Mouse (Mus musculus): ENCODE data around the gene Acer2.

GRCm38 (mm10) chr4:86926997-86927396, 52.8 kb downstream of the Acer2 start:
- TF ChIP-seq CTCF (IDR thresholded peaks at IDR 0.05; ENCODE audit: low read depth) (no peak), EP300 (IDR thresholded peaks at IDR 0.05; ENCODE audit: low read depth) (no peak)

All from liver, postnatal 0 days (tissue).